Mouse (Mus musculus): ENCODE data around the gene Ece1. TPM values are rescaled to one million over a fixed set of nuclear protein-coding genes. Genes with fewer than 3 reads are reported as not detected.

Gene Ece1
- total and polyA plus RNA-seq, 3 experiments = 27.3 to 120 (median 102) TPM

GRCm38 (mm10) chr4:137982869-137983268, 120.8 kb downstream of the Ece1 start:
- Histone ChIP-seq H3K4me3 (no peak overlapping the region), H3K27me3 (ENCODE audit: control insufficient read depth, insufficient read depth, low read length) (no peaks in the 10 kb centered on the region), H3K36me3 (ENCODE audit: control insufficient read depth, insufficient read depth, low read length) (no peaks in the 10 kb centered on the region), H3K79me2 (replicated peaks; ENCODE audit: control insufficient read depth, insufficient read depth, low read length) (no peaks in the 10 kb centered on the region), H3K27ac (no peak overlapping the region), H3K9ac (ENCODE audit: low read depth, low read length) (no peak overlapping the region), H3K4me1 (ENCODE audit: control insufficient read depth, insufficient read depth, low read length) (no peaks in the 10 kb centered on the region)
- WGBS = 94% methylated on average over 1 of the region's 1 CpGs
- intact Hi-C loops (cut with DNase I) = no loop called here
- no peak for TF ChIP-seq POLR2A (IDR thresholded peaks at IDR 0.05; ENCODE audit: insufficient read depth, low read depth, low read length)
- TF ChIP-seq CTCF (IDR thresholded peaks at IDR 0.05) = no peak
- no peak for TF ChIP-seq EP300 (IDR thresholded peaks at IDR 0.05; ENCODE audit: insufficient read depth, low read depth, low read length)
- DNase-seq = no peak

- Histone ChIP-seq H3K9ac (ENCODE audit: low read depth, low read length) (no peak overlapping the region), H3K4me1 (ENCODE audit: control insufficient read depth, insufficient read depth, low read length) (no peaks in the 10 kb centered on the region), H3K36me3 (ENCODE audit: control insufficient read depth, insufficient read depth, low read length) (no peaks in the 10 kb centered on the region), H3K79me2 (replicated peaks; ENCODE audit: control insufficient read depth, insufficient read depth, low read length) (no peaks in the 10 kb centered on the region), H3K4me3 (no peak overlapping the region), H3K27ac (no peak overlapping the region), H3K27me3 (ENCODE audit: control insufficient read depth, insufficient read depth, low read length) (no peaks in the 10 kb centered on the region)
- intact Hi-C loops (cut with DNase I) = no loop called here
- TF ChIP-seq CTCF (IDR thresholded peaks at IDR 0.05) (no peak), EP300 (IDR thresholded peaks at IDR 0.05; ENCODE audit: insufficient read depth, low read depth, low read length) (no peak), POLR2A (IDR thresholded peaks at IDR 0.05; ENCODE audit: insufficient read depth, low read depth, low read length) (no peak)
- peak in 1 of 2 experiments; percentile 40 for DNase-seq
- 17% methylated on average over 10 of the region's 10 CpGs for WGBS
Measured at GRCm38 (mm10) chr4:137984212-137984611, 122.2 kb downstream of the Ece1 start.

- intact Hi-C loops (cut with DNase I) = no loop called here
- H3K27me3 ChIP-seq (ENCODE audit: control insufficient read depth, insufficient read depth, low read length) = no peaks in the 10 kb centered on the region
- no peak overlapping the region for H3K9ac ChIP-seq (ENCODE audit: low read depth, low read length)
- no peak overlapping the region for H3K4me3 ChIP-seq
- no peak for DNase-seq
- no peaks in the 10 kb centered on the region for H3K36me3 ChIP-seq (ENCODE audit: control insufficient read depth, insufficient read depth, low read length)
- H3K79me2 ChIP-seq (replicated peaks; ENCODE audit: control insufficient read depth, insufficient read depth, low read length) = no peaks in the 10 kb centered on the region
- no peaks in the 10 kb centered on the region for H3K4me1 ChIP-seq (ENCODE audit: control insufficient read depth, insufficient read depth, low read length)
- H3K27ac ChIP-seq = no peak overlapping the region
- 70% methylated on average over 5 of the region's 5 CpGs for WGBS
- TF ChIP-seq CTCF (IDR thresholded peaks at IDR 0.05) = no peak
- no peak for TF ChIP-seq EP300 (IDR thresholded peaks at IDR 0.05; ENCODE audit: insufficient read depth, low read depth, low read length)
- TF ChIP-seq POLR2A (IDR thresholded peaks at IDR 0.05; ENCODE audit: insufficient read depth, low read depth, low read length) = no peak
Measured at GRCm38 (mm10) chr4:137984746-137985145, 122.7 kb downstream of the Ece1 start.

GRCm38 (mm10) chr4:137989426-137989825, 127.4 kb downstream of the Ece1 start:
- Histone ChIP-seq H3K36me3 (ENCODE audit: control insufficient read depth, insufficient read depth, low read length) (no peaks in the 10 kb centered on the region), H3K79me2 (replicated peaks; ENCODE audit: control insufficient read depth, insufficient read depth, low read length) (no peaks in the 10 kb centered on the region), H3K9ac (ENCODE audit: low read depth, low read length) (no peak overlapping the region), H3K27me3 (ENCODE audit: control insufficient read depth, insufficient read depth, low read length) (no peaks in the 10 kb centered on the region), H3K27ac (no peak overlapping the region), H3K4me3 (no peak overlapping the region), H3K4me1 (ENCODE audit: control insufficient read depth, insufficient read depth, low read length) (peaks cover 3% of the 10 kb centered on the region)
- 94% methylated on average over 5 of the region's 5 CpGs for WGBS
- DNase-seq = no peak
- intact Hi-C loops (cut with DNase I) = no loop called here
- TF ChIP-seq EP300 (IDR thresholded peaks at IDR 0.05; ENCODE audit: insufficient read depth, low read depth, low read length) (no peak), CTCF (IDR thresholded peaks at IDR 0.05) (no peak), POLR2A (IDR thresholded peaks at IDR 0.05; ENCODE audit: insufficient read depth, low read depth, low read length) (no peak)

GRCm38 (mm10) chr4:137990433-137990832, 128.4 kb downstream of the Ece1 start:
- TF ChIP-seq EP300 (IDR thresholded peaks at IDR 0.05; ENCODE audit: insufficient read depth, low read depth, low read length) = no peak
- TF ChIP-seq CTCF (IDR thresholded peaks at IDR 0.05) = peak; percentile 23
- Histone ChIP-seq H3K4me1 (ENCODE audit: control insufficient read depth, insufficient read depth, low read length) (peaks cover 5% of the 10 kb centered on the region), H3K27me3 (ENCODE audit: control insufficient read depth, insufficient read depth, low read length) (no peaks in the 10 kb centered on the region), H3K9ac (ENCODE audit: low read depth, low read length) (no peak overlapping the region), H3K27ac (no peak overlapping the region), H3K4me3 (no peak overlapping the region), H3K36me3 (ENCODE audit: control insufficient read depth, insufficient read depth, low read length) (no peaks in the 10 kb centered on the region), H3K79me2 (replicated peaks; ENCODE audit: control insufficient read depth, insufficient read depth, low read length) (0 out of 2 replicates have a peak, but pooled peaks cover under 1% of the 10 kb centered on the region)
- intact Hi-C loops (cut with DNase I) = loop anchor here (10.0 kb wide), 1 partner anchor 114 kb away; no protein-coding TSS in a partner anchor
- WGBS = 91% methylated on average over 4 of the region's 4 CpGs
- DNase-seq = no peak

GRCm38 (mm10) chr4:137991240-137991639, 129.2 kb downstream of the Ece1 start:
- Histone ChIP-seq H3K27me3 (ENCODE audit: control insufficient read depth, insufficient read depth, low read length) (no peaks in the 10 kb centered on the region), H3K9ac (ENCODE audit: low read depth, low read length) (no peak overlapping the region), H3K4me1 (ENCODE audit: control insufficient read depth, insufficient read depth, low read length) (peaks cover 8% of the 10 kb centered on the region), H3K36me3 (ENCODE audit: control insufficient read depth, insufficient read depth, low read length) (no peaks in the 10 kb centered on the region; the same call in 1 of the 2 replicates), H3K79me2 (replicated peaks; ENCODE audit: control insufficient read depth, insufficient read depth, low read length) (0 out of 2 replicates have a peak, but pooled peaks cover 1% of the 10 kb centered on the region), H3K27ac (no peak overlapping the region), H3K4me3 (no peak overlapping the region)
- DNase-seq = no peak
- TF ChIP-seq POLR2A (IDR thresholded peaks at IDR 0.05; ENCODE audit: insufficient read depth, low read depth, low read length) = no peak
- TF ChIP-seq EP300 (IDR thresholded peaks at IDR 0.05; ENCODE audit: insufficient read depth, low read depth, low read length) = no peak
- no peak for TF ChIP-seq CTCF (IDR thresholded peaks at IDR 0.05)
- 76% methylated on average over 7 of the region's 7 CpGs for WGBS
- intact Hi-C loops (cut with DNase I) = loop anchor here (10.0 kb wide), 1 partner anchor 114 kb away; no protein-coding TSS in a partner anchor
